Mouse (Mus musculus) liver, adult 2 months (tissue): Measurements from ENCODE around the gene Adam19. TPM values are rescaled to one million over a fixed set of nuclear protein-coding genes. Genes with fewer than 3 reads are reported as not detected.
A peak's percentile ranks its signal among the peaks of the same experiment; 100 is the strongest.

Source experiments
- DNase-seq: peaks from one replicate; pipeline ENCODE4 v3.0.0-alpha.2; 2011; ENCODE audit warnings: low read depth, low spot score; ENCODE audit errors: extremely low read depth
- H3K27ac ChIP-seq: fragments of 200-500 bp; replicated peaks from 2 replicates; pipeline ENCODE4 v1.5.1; 2012; ENCODE audit warnings: low read depth, mild to moderate bottlenecking, control low read depth, inconsistent platforms, low read length; ENCODE audit not compliant: insufficient read depth
- H3K27me3 ChIP-seq: fragments of 200-500 bp; 2 replicates; pipeline ENCODE4 v1.6.1; 2012; ENCODE audit warnings: mild to moderate bottlenecking, moderate library complexity, low read length, inconsistent platforms; ENCODE audit not compliant: control insufficient read depth, insufficient read depth
- H3K36me3 ChIP-seq: fragments of 200-500 bp; 2 replicates; pipeline ENCODE4 v1.6.1; 2012; ENCODE audit warnings: low read length, inconsistent platforms; ENCODE audit not compliant: control insufficient read depth, insufficient read depth
- H3K4me1 ChIP-seq: fragments of 200-500 bp; 2 replicates; pipeline ENCODE4 v1.6.1; 2011; ENCODE audit warnings: low read length; ENCODE audit not compliant: control insufficient read depth, insufficient read depth
- H3K4me3 ChIP-seq: fragments of 200-500 bp; 2 replicates; pipeline ENCODE4 v1.5.1; 2011; ENCODE audit warnings: low read depth, mild to moderate bottlenecking, control low read depth, low read length, moderate library complexity; ENCODE audit not compliant: insufficient read depth
- H3K79me2 ChIP-seq: fragments of 200-500 bp; 2 replicates; pipeline ENCODE4 v1.6.1; 2012; ENCODE audit warnings: inconsistent platforms, mild to moderate bottlenecking, low read length, moderate library complexity; ENCODE audit not compliant: control insufficient read depth, insufficient read depth
- H3K9ac ChIP-seq: fragments of 200-500 bp; 2 replicates; pipeline ENCODE4 v1.6.1; 2012; ENCODE audit warnings: low read depth, mild to moderate bottlenecking, control low read depth, inconsistent platforms, low read length
- CTCF ChIP-seq: fragments of 200-500 bp; IDR thresholded peaks from 2 replicates; pipeline ENCODE4 v1.5.1; 2011; ENCODE audit warnings: low read depth, low read length, control low read depth
- POLR2A ChIP-seq: fragments of 200-500 bp; IDR thresholded peaks from 2 replicates; pipeline ENCODE4 v1.6.1; 2011; ENCODE audit warnings: low read length, control low read depth; ENCODE audit not compliant: insufficient read depth; ENCODE audit errors: extremely low read depth
- WGBS: fragments of 180-500 bp; shearing (Covaris S2); methylation state at CpG from one replicate; pipeline ENCODE4 v1.1.7; 2018; 5-methylcytosine and 5-hydroxymethylcytosine counted together
- polyA plus RNA-seq: library from polyadenylated mRNA; depleted of rRNA; stranded (reverse); fragments of >200 nt; gene quantifications from 2 replicates; pipeline ENCODE4 v1.2.3, GENCODE M21; 2012
- total RNA-seq: library from RNA; depleted of rRNA; stranded (reverse); fragments of >200 nt; gene quantifications from 2 replicates; pipeline ENCODE4 v1.2.3, GENCODE M21; 2014

Adam19 gene
- total and polyA plus RNA-seq, 2 experiments, result 0.55 to 1.1 TPM

DNA sequence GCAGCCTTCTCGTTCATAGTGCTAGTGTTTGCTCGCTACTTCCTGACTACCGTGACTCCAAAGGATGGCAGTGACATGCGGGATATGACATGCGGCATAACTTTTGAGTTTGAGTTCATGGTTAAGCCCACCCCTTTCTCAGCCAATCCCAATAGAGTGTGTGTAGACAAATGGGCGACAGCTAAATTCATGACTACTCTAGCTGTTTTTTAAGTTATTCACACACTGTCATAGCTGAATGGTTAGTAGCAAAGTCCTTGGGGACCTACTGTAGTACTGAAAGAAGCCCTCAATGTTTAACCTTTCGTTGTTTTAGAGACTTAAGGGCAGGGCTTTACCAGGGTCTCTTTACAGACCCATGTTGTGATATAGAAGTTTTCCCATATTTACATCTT lies 70.0 kb downstream of the Adam19 start:
- Histone ChIP-seq H3K9ac (no peak overlapping the region), H3K36me3 (no peaks in the 10 kb centered on the region), H3K4me1 (no peaks in the 10 kb centered on the region), H3K27me3 (no peaks in the 10 kb centered on the region), H3K4me3 (no peak overlapping the region), H3K27ac (no peak overlapping the region), H3K79me2 (no peaks in the 10 kb centered on the region)
- TF ChIP-seq CTCF (no peak), POLR2A (no peak)
- WGBS, result 87% methylated on average over 7 of the region's 7 CpGs
- DNase-seq, result no peak

DNA sequence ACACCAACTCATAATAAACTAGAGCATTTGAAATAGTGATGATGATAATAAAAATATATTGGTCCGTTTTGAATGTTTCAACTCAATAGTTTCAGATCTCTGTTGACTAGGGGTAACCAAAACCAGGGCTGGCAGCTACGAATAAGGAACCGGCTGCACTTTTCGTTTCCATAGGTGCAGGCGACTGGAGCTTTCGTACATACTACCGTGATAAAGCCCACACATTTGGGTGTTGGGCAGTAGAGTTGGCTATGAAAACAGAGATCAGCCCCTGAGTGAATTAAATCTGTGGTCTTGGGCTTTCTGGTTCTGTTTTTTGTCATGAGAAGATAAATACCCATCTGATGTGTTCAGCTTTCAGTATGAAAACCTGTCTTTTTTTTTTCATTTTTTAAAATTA lies 70.5 kb downstream of the Adam19 start:
- Histone ChIP-seq H3K4me3 (no peak overlapping the region), H3K9ac (no peak overlapping the region), H3K27ac (no peak overlapping the region), H3K36me3 (no peaks in the 10 kb centered on the region), H3K4me1 (no peaks in the 10 kb centered on the region), H3K27me3 (no peaks in the 10 kb centered on the region), H3K79me2 (no peaks in the 10 kb centered on the region)
- TF ChIP-seq CTCF (no peak), POLR2A (no peak)
- no peak for DNase-seq
- 87% methylated on average over 7 of the region's 7 CpGs for WGBS

- no peak overlapping the region for H3K9ac ChIP-seq
- TF ChIP-seq POLR2A, result no peak
Observed at GRCm38 (mm10) chr11:46126827-46127410, 71.1 kb downstream of the Adam19 start.

GRCm38 (mm10) chr11:46127621-46128547 lies 72.1 kb downstream of the Adam19 start:
- Histone ChIP-seq H3K4me3 (no peak overlapping the region), H3K4me1 (no peaks in the 10 kb centered on the region), H3K36me3 (no peaks in the 10 kb centered on the region), H3K9ac (no peak overlapping the region), H3K27me3 (no peaks in the 10 kb centered on the region), H3K27ac (no peak overlapping the region), H3K79me2 (no peaks in the 10 kb centered on the region)
- WGBS, result 77% methylated on average over 15 of the region's 15 CpGs
- DNase-seq, result peak; percentile 6
- TF ChIP-seq CTCF, result no peak
- TF ChIP-seq POLR2A, result no peak

More at GRCm38 (mm10) chr11:46126827-46127410, 71.1 kb downstream of the Adam19 start:
- WGBS, result 80% methylated on average over 11 of the region's 11 CpGs
- Histone ChIP-seq H3K79me2 (no peaks in the 10 kb centered on the region), H3K27ac (no peak overlapping the region), H3K36me3 (no peaks in the 10 kb centered on the region), H3K4me1 (no peaks in the 10 kb centered on the region), H3K27me3 (no peaks in the 10 kb centered on the region), H3K4me3 (no peak overlapping the region)
- no peak for DNase-seq

DNA sequence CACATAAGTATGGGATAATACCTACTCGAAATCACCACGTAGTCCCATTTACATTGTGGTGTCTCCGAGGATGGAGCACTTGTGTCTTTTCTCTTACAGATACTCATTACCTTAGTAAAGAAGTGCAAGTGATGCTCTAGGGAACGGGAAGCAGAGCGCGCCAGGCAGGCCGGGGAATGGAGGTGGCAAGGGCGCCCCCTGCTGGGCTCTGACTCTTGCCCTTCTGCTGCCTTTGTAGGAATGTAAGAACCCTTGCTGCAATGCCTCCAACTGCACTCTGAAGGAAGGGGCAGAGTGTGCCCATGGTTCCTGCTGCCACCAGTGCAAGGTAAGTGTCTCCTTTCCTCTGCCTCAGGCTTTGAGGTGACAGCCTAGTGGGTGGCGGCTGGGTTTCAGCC lies 72.8 kb downstream of the Adam19 start:
- 55% methylated on average over 9 of the region's 9 CpGs for WGBS
- Histone ChIP-seq H3K27ac (no peak overlapping the region), H3K4me3 (no peak overlapping the region), H3K4me1 (no peaks in the 10 kb centered on the region), H3K36me3 (no peaks in the 10 kb centered on the region), H3K27me3 (no peaks in the 10 kb centered on the region), H3K9ac (no peak overlapping the region), H3K79me2 (no peaks in the 10 kb centered on the region)
- TF ChIP-seq CTCF, result peak; percentile 92
- TF ChIP-seq POLR2A, result no peak
- DNase-seq, result peak; percentile 38
